Mouse (Mus musculus) stomach, postnatal 0 days (tissue): Measurements from ENCODE around the gene Vps45. TPM values are rescaled to one million over a fixed set of nuclear protein-coding genes. Genes with fewer than 3 reads are reported as not detected.

Source experiments
- ATAC-seq: fragments of 200-750 bp; cut with Nextera tagmentation; 2 replicates; pipeline ENCODE4 v1.8.0; 2017; ENCODE audit not compliant: low FRiP score, low TSS enrichment
- DNase-seq: peaks from one replicate; pipeline ENCODE4 v3.0.0-alpha.2; 2016; ENCODE audit warnings: low spot score
- H3K27ac ChIP-seq: fragments of 300-500 bp; sonication (generic); replicated peaks from 2 replicates; pipeline ENCODE4 v1.5.1; 2014; ENCODE audit warnings: mild to moderate bottlenecking, control low read depth
- H3K27me3 ChIP-seq: fragments of 300-500 bp; sonication (generic); 2 replicates; pipeline ENCODE4 v1.6.1; 2014; ENCODE audit warnings: low read length; ENCODE audit not compliant: control insufficient read depth, insufficient read depth
- H3K36me3 ChIP-seq: fragments of 300-500 bp; sonication (generic); 2 replicates; pipeline ENCODE4 v1.6.1; 2014; ENCODE audit warnings: low read length, mixed read lengths; ENCODE audit not compliant: control insufficient read depth, insufficient read depth
- H3K4me1 ChIP-seq: fragments of 300-500 bp; sonication (generic); replicated peaks from 2 replicates; pipeline ENCODE4 v1.6.1; 2014; ENCODE audit warnings: antibody characterized with exemption; ENCODE audit not compliant: control insufficient read depth, insufficient read depth
- H3K4me2 ChIP-seq: fragments of 300-500 bp; sonication (generic); replicated peaks from 2 replicates; pipeline ENCODE4 v1.6.1; 2014; ENCODE audit warnings: low read depth, mild to moderate bottlenecking, control low read depth, moderate library complexity
- H3K4me3 ChIP-seq: fragments of 300-500 bp; sonication (generic); 2 replicates; pipeline ENCODE4 v1.5.1; 2014; ENCODE audit warnings: low read depth, low read length, control low read depth
- H3K9ac ChIP-seq: fragments of 300-500 bp; sonication (generic); 2 replicates; pipeline ENCODE4 v1.6.1; 2014; ENCODE audit warnings: mild to moderate bottlenecking, low read length, control low read depth, mixed read lengths
- H3K9me3 ChIP-seq: fragments of 300-500 bp; sonication (generic); 2 replicates; pipeline ENCODE4 v1.6.1; 2016; ENCODE audit warnings: low read length; ENCODE audit not compliant: control insufficient read depth
- CTCF ChIP-seq: IDR thresholded peaks from 2 replicates; pipeline ENCODE4 v1.5.1; 2016; ENCODE audit warnings: antibody characterized with exemption, low read depth, mild to moderate bottlenecking, moderate library complexity
- EP300 ChIP-seq: optimal IDR thresholded peaks from 2 replicates; pipeline ENCODE3; 2016; ENCODE audit warnings: antibody characterized with exemption
- WGBS: fragments of 180-500 bp; shearing (Covaris S2); extraction: QIAGEN DNeasy Blood & Tissue Kit; methylation state at CpG from one replicate; pipeline ENCODE4 v1.1.7; 2014; 5-methylcytosine and 5-hydroxymethylcytosine counted together
- polyA plus RNA-seq: library from polyadenylated mRNA; unstranded; fragments of >200 nt; fragmentation: Nextera tagmentation; extraction: Ambion mirVana; gene quantifications from 2 replicates; pipeline ENCODE4 v1.2.1, GENCODE M21; 2015

Vps45 gene
- polyA plus RNA-seq, 1 experiment from 2014 or later, result 28.0 TPM

- H3K4me3 ChIP-seq, result no peak overlapping the region
- no peak overlapping the region for H3K4me2 ChIP-seq
- TF ChIP-seq EP300 (no peak), CTCF (no peak)
- H3K36me3 ChIP-seq, result peaks cover 17% of the 10 kb centered on the region
- no peak overlapping the region for H3K9ac ChIP-seq
- peak overlapping the region; percentile 93; the same call in 1 of the 2 replicates for H3K27ac ChIP-seq
- no peaks in the 10 kb centered on the region for H3K27me3 ChIP-seq
- ATAC-seq (no peak), DNase-seq (no peak)
- WGBS, result 76% methylated on average over 4 of the region's 4 CpGs
- peaks cover 9% of the 10 kb centered on the region; the same call in 1 of the 2 replicates for H3K4me1 ChIP-seq
- no peaks in the 10 kb centered on the region for H3K9me3 ChIP-seq
These were observed 71.3 kb downstream of the Vps45 start for GRCm38 (mm10) chr3:95986984-95987383.

- Histone ChIP-seq H3K4me2 (peak overlapping the region; percentile 37), H3K9ac (peak overlapping the region; percentile 8; the same call in 1 of the 2 replicates), H3K9me3 (no peaks in the 10 kb centered on the region), H3K4me1 (peaks cover 9% of the 10 kb centered on the region; the same call in 1 of the 2 replicates), H3K27me3 (no peaks in the 10 kb centered on the region), H3K36me3 (peaks cover 15% of the 10 kb centered on the region), H3K4me3 (peak overlapping the region; percentile 10), H3K27ac (peak overlapping the region; percentile 93)
- peak; percentile 60; the same call in 1 of the 2 replicates for ATAC-seq
- no peak for TF ChIP-seq EP300
- TF ChIP-seq CTCF, result no peak
- peak; percentile 68 for DNase-seq
- WGBS, result 6% methylated on average over 21 of the region's 21 CpGs
These were observed 72.2 kb downstream of the Vps45 start for GRCm38 (mm10) chr3:95986001-95986622.

- peaks cover 15% of the 10 kb centered on the region for H3K36me3 ChIP-seq
- 5% methylated on average over 12 of the region's 12 CpGs for WGBS
- H3K9ac ChIP-seq, result peak overlapping the region; percentile 47
- H3K27ac ChIP-seq, result peak overlapping the region; percentile 93
- DNase-seq (peak; percentile 74), ATAC-seq (peak; percentile 92)
- peak overlapping the region; percentile 37 for H3K4me2 ChIP-seq
- TF ChIP-seq EP300 (peak; percentile 48), CTCF (no peak)
- no peaks in the 10 kb centered on the region for H3K9me3 ChIP-seq
- peaks cover 9% of the 10 kb centered on the region; the same call in 1 of the 2 replicates for H3K4me1 ChIP-seq
- H3K27me3 ChIP-seq, result no peaks in the 10 kb centered on the region
- peak overlapping the region; percentile 10 for H3K4me3 ChIP-seq
These were observed 72.9 kb downstream of the Vps45 start for GRCm38 (mm10) chr3:95985209-95986000.

GRCm38 (mm10) chr3:95982129-95982528 is 76.1 kb downstream of the Vps45 start:
- Histone ChIP-seq H3K4me1 (peaks cover 9% of the 10 kb centered on the region; the same call in 1 of the 2 replicates), H3K27me3 (no peaks in the 10 kb centered on the region), H3K9ac (no peak overlapping the region), H3K9me3 (no peaks in the 10 kb centered on the region), H3K4me2 (no peak overlapping the region), H3K4me3 (no peak overlapping the region), H3K36me3 (no peaks in the 10 kb centered on the region), H3K27ac (no peak overlapping the region)
- DNase-seq (no peak), ATAC-seq (no peak)
- WGBS, result 89% methylated on average over 4 of the region's 4 CpGs
- TF ChIP-seq EP300 (no peak), CTCF (no peak)

GRCm38 (mm10) chr3:95980276-95980970 is 77.8 kb downstream of the Vps45 start:
- H3K9ac ChIP-seq, result no peak overlapping the region
- H3K4me1 ChIP-seq, result no peaks in the 10 kb centered on the region
- H3K27me3 ChIP-seq, result no peaks in the 10 kb centered on the region
- H3K27ac ChIP-seq, result no peak overlapping the region
- TF ChIP-seq EP300 (no peak), CTCF (no peak)
- WGBS, result 85% methylated on average over 12 of the region's 12 CpGs
- no peak for DNase-seq
- H3K4me3 ChIP-seq, result no peak overlapping the region
- no peak overlapping the region for H3K4me2 ChIP-seq
- no peaks in the 10 kb centered on the region for H3K36me3 ChIP-seq
- H3K9me3 ChIP-seq, result no peaks in the 10 kb centered on the region
- ATAC-seq, result no peak
